Mouse (Mus musculus) heart, adult 2 months (tissue): Measurements from ENCODE around the gene Dennd2a.

Experiments
- CTCF ChIP-seq: fragments of 200-600 bp; IDR thresholded peaks from 2 replicates; pipeline ENCODE4 v1.8.1; 2022; ENCODE audit warnings: antibody characterized with exemption, mild to moderate bottlenecking, moderate library complexity
- EP300 ChIP-seq: fragments of 200-500 bp; IDR thresholded peaks from 2 replicates; pipeline ENCODE4 v1.6.1; 2011; ENCODE audit warnings: low read depth, low read length, control low read depth; ENCODE audit not compliant: insufficient read depth
- POLR2A ChIP-seq: fragments of 200-500 bp; IDR thresholded peaks from 2 replicates; pipeline ENCODE4 v1.6.1; 2011; ENCODE audit warnings: mild to moderate bottlenecking, low read depth, low read length, control low read depth; ENCODE audit not compliant: insufficient read depth

DNA sequence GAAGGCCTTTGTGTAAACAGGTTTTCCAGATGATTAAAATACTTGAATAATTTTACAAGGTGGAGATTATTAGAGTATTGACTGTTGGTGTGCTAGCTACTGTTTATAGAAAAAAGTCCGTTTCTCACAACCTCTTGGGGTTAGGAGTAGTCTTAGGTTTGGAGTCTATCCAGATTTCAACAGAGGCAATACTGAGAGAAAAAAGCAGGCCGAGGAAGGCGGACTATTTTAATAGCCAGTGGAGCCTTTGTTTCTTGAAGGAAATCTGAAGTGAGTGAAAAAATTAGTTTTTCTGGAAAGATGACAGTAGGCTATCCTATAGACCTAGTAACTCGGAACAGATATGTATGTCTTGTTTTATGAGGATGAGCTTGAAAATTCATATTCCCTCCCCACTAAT is 33.8 kb upstream of the Dennd2a start:
- TF ChIP-seq POLR2A: no peak
- no peak for TF ChIP-seq CTCF
- no peak for TF ChIP-seq EP300
